Mouse (Mus musculus) lung, adult 2 months (tissue): ENCODE data around the gene Sema3g. TPM values are rescaled to one million over a fixed set of nuclear protein-coding genes. Genes with fewer than 3 reads are reported as not detected.

Source experiments
- DNase-seq: peaks from one replicate; pipeline ENCODE4 v3.0.0; 2022
- H3K4me1 ChIP-seq: fragments of 200-500 bp; 2 replicates; pipeline ENCODE4 v1.6.1; 2011; ENCODE audit warnings: low read length; ENCODE audit not compliant: control insufficient read depth, insufficient read depth
- H3K4me3 ChIP-seq: fragments of 200-500 bp; replicated peaks from 2 replicates; pipeline ENCODE3; 2011; ENCODE audit warnings: low read depth, mild to moderate bottlenecking, control low read depth, low read length; ENCODE audit errors: extremely low read depth
- CTCF ChIP-seq: fragments of 200-500 bp; IDR thresholded peaks from 2 replicates; pipeline ENCODE4 v1.5.1; 2011; ENCODE audit warnings: mild to moderate bottlenecking, low read length, control low read depth; ENCODE audit not compliant: insufficient read depth
- POLR2A ChIP-seq: fragments of 200-500 bp; IDR thresholded peaks from 2 replicates; pipeline ENCODE4 v1.6.1; 2011; ENCODE audit warnings: low read depth, mild to moderate bottlenecking, control low read depth, low read length, borderline replicate concordance; ENCODE audit errors: extremely low read depth
- WGBS: fragments of 180-500 bp; shearing (Covaris S2); methylation state at CpG from one replicate; pipeline ENCODE4 v1.1.7; 2018; 5-methylcytosine and 5-hydroxymethylcytosine counted together
- polyA plus RNA-seq: library from polyadenylated mRNA; depleted of rRNA; stranded (reverse); fragments of >200 nt; gene quantifications from 2 replicates; pipeline ENCODE4 v1.2.3, GENCODE M21; 2012

The Sema3g gene
- polyA plus RNA-seq, 1 experiment, result 95.9 TPM

- no peak for DNase-seq
- no peak overlapping the region for H3K4me3 ChIP-seq
- H3K4me1 ChIP-seq, result peaks cover 20% of the 10 kb centered on the region
- TF ChIP-seq POLR2A (no peak), CTCF (no peak)
- 46% methylated on average over 2 of the region's 2 CpGs for WGBS
Measured at GRCm38 (mm10) chr14:31194441-31194840, 23.2 kb upstream of the Sema3g start.

GRCm38 (mm10) chr14:31194891-31195513 is 22.7 kb upstream of the Sema3g start:
- 30% methylated on average over 14 of the region's 14 CpGs for WGBS
- DNase-seq, result peak; percentile 54
- TF ChIP-seq POLR2A, result no peak
- TF ChIP-seq CTCF, result no peak

GRCm38 (mm10) chr14:31195521-31195920 is 22.1 kb upstream of the Sema3g start:
- 74% methylated on average over 4 of the region's 4 CpGs for WGBS
- no peak overlapping the region for H3K4me3 ChIP-seq
- TF ChIP-seq POLR2A (no peak), CTCF (no peak)
- DNase-seq, result no peak
- peaks cover 20% of the 10 kb centered on the region for H3K4me1 ChIP-seq

More at GRCm38 (mm10) chr14:31194891-31195513, 22.7 kb upstream of the Sema3g start:
- peaks cover 20% of the 10 kb centered on the region for H3K4me1 ChIP-seq
- peak overlapping the region; percentile 20 for H3K4me3 ChIP-seq

- no peak overlapping the region for H3K4me3 ChIP-seq
- peaks cover 20% of the 10 kb centered on the region for H3K4me1 ChIP-seq
- peak; percentile 30 for DNase-seq
- TF ChIP-seq POLR2A (no peak), CTCF (peak; percentile 50)
Measured at GRCm38 (mm10) chr14:31195968-31196367, 21.7 kb upstream of the Sema3g start.

- DNase-seq, result peak; percentile 28
- H3K4me3 ChIP-seq, result peak overlapping the region; percentile 10
- no peak for TF ChIP-seq POLR2A
- TF ChIP-seq CTCF, result no peak
- H3K4me1 ChIP-seq, result peaks cover 20% of the 10 kb centered on the region
- 34% methylated on average over 16 of the region's 16 CpGs for WGBS
Measured at GRCm38 (mm10) chr14:31197547-31198516, 19.8 kb upstream of the Sema3g start.

- DNase-seq, result no peak
- Histone ChIP-seq H3K4me1 (peaks cover 17% of the 10 kb centered on the region), H3K4me3 (no peak overlapping the region)
- no peak for TF ChIP-seq CTCF
- TF ChIP-seq POLR2A, result no peak
- 70% methylated on average over 7 of the region's 7 CpGs for WGBS
Measured at GRCm38 (mm10) chr14:31199599-31199998, 18.1 kb upstream of the Sema3g start.

GRCm38 (mm10) chr14:31200038-31200437 is 17.6 kb upstream of the Sema3g start:
- DNase-seq, result no peak
- Histone ChIP-seq H3K4me3 (no peak overlapping the region), H3K4me1 (peaks cover 17% of the 10 kb centered on the region)
- no peak for TF ChIP-seq POLR2A
- TF ChIP-seq CTCF, result no peak
- 46% methylated on average over 3 of the region's 3 CpGs for WGBS

GRCm38 (mm10) chr14:31204844-31205243 is 12.8 kb upstream of the Sema3g start:
- Histone ChIP-seq H3K4me3 (peak overlapping the region; percentile 87), H3K4me1 (peaks cover 12% of the 10 kb centered on the region)
- TF ChIP-seq CTCF (no peak), POLR2A (no peak)
- no peak for DNase-seq
- WGBS, result 34% methylated on average over 4 of the region's 4 CpGs

- DNase-seq, result peak; percentile 41
- TF ChIP-seq POLR2A, result 0 out of 2 replicates have a peak, but pooled peaks have one; percentile 7
- TF ChIP-seq CTCF, result no peak
- H3K4me1 ChIP-seq, result peaks cover 12% of the 10 kb centered on the region
- peak overlapping the region; percentile 87 for H3K4me3 ChIP-seq
- 6% methylated on average over 8 of the region's 8 CpGs for WGBS
Measured at GRCm38 (mm10) chr14:31205244-31205561, 12.5 kb upstream of the Sema3g start.
